ENCODE assay signal across 8 mouse cellular contexts in genomic region chr6:95013096-95013495, GRCm38 (mm10).
"Had no signal": no experiment of that assay in that cellular context is flagged by ENCODE, and none has a peak within 500 bp of the region (broad histone marks: within the 10 kb centered on the region; RNA-seq: fewer than 3 reads in every experiment).

No protein-coding gene starts in this region.

- ATAC-seq: midbrain, embryonic 13.5 days had no signal

- DNase-seq: kidney, postnatal 10 days; kidney, postnatal 4 days; left cerebral cortex, postnatal 4 days; lung, adult 18-20 months; right cerebral cortex, postnatal 4 days; spleen, adult 18-20 months; thymus, postnatal 36 days had no signal
